Comparison of ENCODE assay signal across 20 mouse cellular contexts in the genomic region with DNA sequence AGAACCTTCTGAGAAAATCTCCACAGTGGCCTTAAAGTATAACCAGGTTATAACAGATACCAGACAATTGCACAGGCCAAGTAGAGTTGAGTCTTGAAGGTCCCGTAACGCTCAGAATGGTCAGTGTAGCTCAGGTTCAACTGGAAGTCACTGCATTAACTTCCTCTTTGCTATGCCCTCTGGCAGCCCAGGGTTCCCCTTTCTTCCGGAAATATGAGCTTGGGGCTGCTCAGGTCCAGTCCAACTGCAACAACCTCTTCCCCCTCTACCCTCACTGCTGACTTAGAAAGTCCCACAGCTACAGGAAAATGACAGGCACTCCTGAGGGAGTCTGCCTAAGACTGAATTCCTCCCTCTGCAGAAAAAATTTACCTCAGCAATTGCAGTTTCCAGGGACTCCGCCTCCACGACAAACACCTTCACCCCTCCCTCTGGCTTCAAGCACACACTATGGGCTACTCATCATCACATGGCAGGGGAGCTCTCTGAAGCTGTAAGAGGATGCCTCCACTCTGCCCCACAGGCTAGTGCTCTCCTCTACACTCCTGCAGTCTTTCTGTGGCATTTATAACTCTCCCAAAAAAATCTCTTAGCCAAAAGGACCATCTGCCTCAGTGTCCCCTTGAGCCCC. TPM values are rescaled to one million over a fixed set of nuclear protein-coding genes. Genes with fewer than 3 reads are reported as not detected.
DNase-seq lines count a peak whose midpoint lies in the region; ATAC-seq and TF ChIP-seq lines count a peak whose summit lies in the region.
"Had no signal": no experiment of that assay in that cellular context is flagged by ENCODE, and none has a peak within 500 bp of the region (broad histone marks: within the 10 kb centered on the region; RNA-seq: fewer than 3 reads in every experiment).

No protein-coding gene starts in this region.

- no peaks in the 10 kb centered on the region for H3K27me3 ChIP-seq in lung, postnatal 0 days (replicated peaks; ENCODE audit: insufficient read depth, low read length)
- H3K27me3 ChIP-seq in forebrain, postnatal 0 days (ENCODE audit: insufficient read depth, low read length): no peaks in the 10 kb centered on the region
- H3K27me3 ChIP-seq: forebrain, embryonic 15.5 days; heart, embryonic 12.5 days; limb, embryonic 15.5 days; lung, embryonic 15.5 days; midbrain, embryonic 15.5 days had no signal

- H3K36me3 ChIP-seq in lung, postnatal 0 days (ENCODE audit: insufficient read depth, low read length): no peaks in the 10 kb centered on the region
- no peaks in the 10 kb centered on the region for H3K36me3 ChIP-seq in macrophage (ENCODE audit: inconsistent target)
- no peaks in the 10 kb centered on the region for H3K36me3 ChIP-seq in forebrain, postnatal 0 days (ENCODE audit: insufficient read depth)
- H3K36me3 ChIP-seq: embryonic facial prominence, embryonic 10.5 days; forebrain, embryonic 15.5 days; heart, embryonic 12.5 days; limb, embryonic 15.5 days; lung, embryonic 15.5 days; midbrain, embryonic 15.5 days had no signal

- DNase-seq in lung, postnatal 0 days (ENCODE audit: low spot score): no peak
- DNase-seq in lung, postnatal 36 days: no peak
- no peak for DNase-seq in forebrain, postnatal 0 days
- DNase-seq in adrenal gland, adult (ENCODE audit: inconsistent age in 2 of 2, low spot score in 1 of 2): no peak
- DNase-seq in adrenal gland, postnatal 36 days: no peak
- DNase-seq: adrenal gland, postnatal 14 days; cerebellum, adult 11 months; cerebellum, adult 9-11 months; gastrocnemius, postnatal 10 days; heart, adult 11 months had no signal

- H3K79me2 ChIP-seq in macrophage (ENCODE audit: inconsistent target): no peaks in the 10 kb centered on the region

- H3K27ac ChIP-seq in lung, postnatal 0 days (ENCODE audit: low read length): no peak overlapping the region
- peak overlapping the region; percentile 17 for H3K27ac ChIP-seq in bone marrow macrophage, adult 2 months (ENCODE audit: insufficient read depth, low read depth, low read length)
- peak overlapping the region; percentile 52 for H3K27ac ChIP-seq in macrophage
- H3K27ac ChIP-seq in forebrain, postnatal 0 days (ENCODE audit: low read depth, low read length): no peak overlapping the region
- H3K27ac ChIP-seq: embryonic facial prominence, embryonic 10.5 days; forebrain, embryonic 15.5 days; limb, embryonic 15.5 days; lung, embryonic 15.5 days; midbrain, embryonic 15.5 days had no signal

- no peak overlapping the region for H3K4me3 ChIP-seq in lung, postnatal 0 days (ENCODE audit: low read depth, low read length)
- H3K4me3 ChIP-seq in bone marrow macrophage, adult 2 months (ENCODE audit: insufficient read depth, low read length): no peak overlapping the region
- no peak overlapping the region for H3K4me3 ChIP-seq in macrophage (ENCODE audit: inconsistent target)
- no peak overlapping the region for H3K4me3 ChIP-seq in forebrain, postnatal 0 days (ENCODE audit: low read depth, low read length)
- H3K4me3 ChIP-seq: embryonic facial prominence, embryonic 10.5 days; forebrain, embryonic 15.5 days; heart, embryonic 12.5 days; limb, embryonic 15.5 days; lung, embryonic 15.5 days; midbrain, embryonic 15.5 days; myocyte had no signal

- WGBS in lung, postnatal 0 days: 75% methylated on average over 5 of the region's 5 CpGs
- 17% methylated on average over 5 of the region's 5 CpGs for WGBS in macrophage (ENCODE audit: missing documents)
- WGBS in forebrain, postnatal 0 days: 90% methylated on average over 5 of the region's 5 CpGs

- TF ChIP-seq CTCF in lung, postnatal 0 days (IDR thresholded peaks at IDR 0.05): no peak
- no peak for TF ChIP-seq CTCF in bone marrow macrophage, adult 2 months (IDR thresholded peaks at IDR 0.05; ENCODE audit: low read depth, low read length)
- no peak for TF ChIP-seq CTCF in forebrain, postnatal 0 days (IDR thresholded peaks at IDR 0.05; ENCODE audit: low read depth)

- peak; percentile 16; the same call in 1 of the 2 replicates for ATAC-seq in lung, postnatal 0 days
- ATAC-seq in forebrain, postnatal 0 days: no peak
- ATAC-seq: forebrain, embryonic 15.5 days; intestine, postnatal 0 days; midbrain, embryonic 15.5 days had no signal

- H3K4me2 ChIP-seq in lung, postnatal 0 days (replicated peaks; ENCODE audit: low read depth, low read length): no peak overlapping the region
- no peak overlapping the region for H3K4me2 ChIP-seq in forebrain, postnatal 0 days (ENCODE audit: low read depth)
- H3K4me2 ChIP-seq: forebrain, embryonic 15.5 days; heart, embryonic 12.5 days; limb, embryonic 15.5 days; lung, embryonic 15.5 days; midbrain, embryonic 15.5 days had no signal

- no peak for TF ChIP-seq EP300 in lung, postnatal 0 days (IDR thresholded peaks at IDR 0.05)

- H3K9me3 ChIP-seq in lung, postnatal 0 days (ENCODE audit: low read length): no peaks in the 10 kb centered on the region
- H3K9me3 ChIP-seq in forebrain, postnatal 0 days (ENCODE audit: low read length): no peaks in the 10 kb centered on the region
- H3K9me3 ChIP-seq: embryonic facial prominence, embryonic 10.5 days; forebrain, embryonic 15.5 days; limb, embryonic 15.5 days; lung, embryonic 15.5 days; midbrain, embryonic 15.5 days had no signal

- H3K4me1 ChIP-seq in lung, postnatal 0 days (ENCODE audit: insufficient read depth, low read depth, low read length): no peaks in the 10 kb centered on the region
- H3K4me1 ChIP-seq in bone marrow macrophage, adult 2 months (ENCODE audit: control insufficient read depth, insufficient read depth, low read length): peaks cover 10% of the 10 kb centered on the region
- no peaks in the 10 kb centered on the region for H3K4me1 ChIP-seq in forebrain, postnatal 0 days (ENCODE audit: insufficient read depth)
- H3K4me1 ChIP-seq: forebrain, embryonic 15.5 days; heart, embryonic 12.5 days; lung, embryonic 15.5 days; midbrain, embryonic 15.5 days had no signal

- no peak for TF ChIP-seq POLR2A in bone marrow macrophage, adult 2 months (IDR thresholded peaks at IDR 0.05; ENCODE audit: borderline replicate concordance, low read depth, low read length)

- no peak overlapping the region for H3K9ac ChIP-seq in lung, postnatal 0 days (replicated peaks; ENCODE audit: low read depth)
- H3K9ac ChIP-seq in forebrain, postnatal 0 days: no peak overlapping the region
- H3K9ac ChIP-seq: forebrain, embryonic 15.5 days; heart, embryonic 12.5 days; limb, embryonic 15.5 days; lung, embryonic 15.5 days; midbrain, embryonic 15.5 days had no signal

RNA-seq across cellular contexts. Expression of a gene that starts 34.9 kb away (rescaled TPM):
- polyA plus RNA-seq in lung, postnatal 0 days (2015; fragmentation: Nextera tagmentation; extraction: Ambion mirVana): 34.0 and 34.3 TPM in 2 replicates
- polyA plus RNA-seq in bone marrow macrophage, adult 2 months (2012; ENCODE audit: insufficient read depth, insufficient read length, missing spikeins): 17.3 and 18.2 TPM in 2 replicates
- total RNA-seq in macrophage (2018; cell fraction: chromatin; rRNA removed): 10 to 100 TPM in 3 of 26 experiments, 1 to 10 TPM in 23; 1.2 to 11.7 (median 5.6) TPM
- 10 to 100 TPM in 21 of 26 experiments, 1 to 10 TPM in 5; 9.5 to 15.9 (median 12.3) TPM for total RNA-seq in macrophage (2018; cell fraction: cytosol; rRNA removed)
- total RNA-seq in macrophage (2018; cell fraction: nucleus; rRNA removed): 10 to 100 TPM in 6 of 26 experiments, 1 to 10 TPM in 20; 2.5 to 14.9 (median 5.3) TPM
- 11.0 to 27.9 TPM (median 11.5 TPM) in 3 replicates for polyA plus RNA-seq in macrophage (2018)
- total RNA-seq in forebrain, postnatal 0 days (2014; rRNA removed): 35.2 and 49.2 TPM in 2 replicates
- polyA plus RNA-seq in forebrain, postnatal 0 days (2015; fragmentation: Nextera tagmentation; extraction: Ambion mirVana): 54.0 and 59.1 TPM in 2 replicates
- 10 to 100 TPM; 30.0 to 38.4 TPM for total RNA-seq in adrenal gland, postnatal 36 days (2021)

Comparison
In these comparisons a context has a peak if more than half of its experiments do, and no peak if none do; other contexts are left out.
1. H3K27ac ChIP-seq: peak in bone marrow macrophage, adult 2 months (single experiment) and macrophage (single experiment); none in lung, postnatal 0 days (single experiment) and forebrain, postnatal 0 days (single experiment).